8 mouse cellular contexts compared by ENCODE assay signal in the genomic region with DNA sequence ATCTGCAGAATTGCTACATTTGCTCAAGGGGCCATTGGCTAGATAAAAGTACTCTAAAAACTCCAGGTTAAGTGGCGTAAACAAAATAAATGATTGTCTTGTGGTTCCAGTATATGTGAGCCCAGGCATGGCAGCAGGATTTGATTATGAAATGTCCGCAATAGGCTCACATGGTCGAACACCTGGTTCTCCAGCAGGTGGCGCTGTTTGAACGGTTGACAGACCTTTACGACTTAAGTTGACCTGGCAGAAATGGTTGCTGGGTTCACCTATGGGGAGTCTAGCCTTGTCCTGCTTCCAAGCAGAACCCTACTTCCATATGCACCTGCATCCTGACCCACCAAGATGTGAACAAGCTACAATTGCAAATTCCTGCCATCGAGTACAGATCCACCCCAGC. TPM values are rescaled to one million over a fixed set of nuclear protein-coding genes. Genes with fewer than 3 reads are reported as not detected.
A peak's percentile ranks its signal among the peaks of the same experiment; 100 is the strongest.
DNase-seq lines count a peak whose midpoint lies in the region; ATAC-seq lines count a peak whose summit lies in the region.

No protein-coding gene starts in this region.

- no peak overlapping the region for H3K27ac ChIP-seq in kidney, embryonic 15.5 days

- no peak overlapping the region for H3K4me2 ChIP-seq in kidney, embryonic 15.5 days

- H3K36me3 ChIP-seq in kidney, embryonic 15.5 days = no peaks in the 10 kb centered on the region

- ATAC-seq in kidney, embryonic 15.5 days (replicated peaks; ENCODE audit: low FRiP score) = no peak
- peak; percentile 71; the same call in 1 of the 2 replicates for ATAC-seq in erythroblast, adult 5-6 weeks (replicated peaks; ENCODE audit: low FRiP score, poor library complexity, severe bottlenecking)
- ATAC-seq in megakaryocyte, adult 5-6 weeks (ENCODE audit: poor library complexity, severe bottlenecking) = peak; percentile 84

- DNase-seq in kidney, adult 9 months = peak; percentile 43
- DNase-seq in ES-CJ7 (ENCODE audit: low read depth, low spot score) = peak; percentile 83
- DNase-seq in adrenal gland, adult 2 months = peak; percentile 30
- no peak for DNase-seq in ovary, adult 18-20 months (ENCODE audit: low spot score)
- no peak for DNase-seq in heart, adult 9 months (ENCODE audit: low spot score in 2 of 2)

- 55% methylated on average over 7 of the region's 7 CpGs for WGBS in kidney, embryonic 15.5 days

- H3K4me3 ChIP-seq in kidney, embryonic 15.5 days (replicated peaks) = no peak overlapping the region

- 0 out of 2 replicates have a peak, but pooled peaks cover 5% of the 10 kb centered on the region for H3K4me1 ChIP-seq in kidney, embryonic 15.5 days

- H3K27me3 ChIP-seq in kidney, embryonic 15.5 days = peaks cover 36% of the 10 kb centered on the region

- no peak overlapping the region for H3K9ac ChIP-seq in kidney, embryonic 15.5 days

- H3K9me3 ChIP-seq in kidney, embryonic 15.5 days (replicated peaks) = no peaks in the 10 kb centered on the region

RNA-seq across cellular contexts. Expression of a gene that starts 21.7 kb away (rescaled TPM):
- polyA plus RNA-seq in kidney, embryonic 15.5 days (2015; fragmentation: Nextera tagmentation; extraction: Ambion mirVana) = 25.0 and 25.9 TPM in 2 replicates
- total RNA-seq in adrenal gland, adult 2 months (2021) = 10 to 100 TPM; 24.9 to 27.0 TPM
- 13.0 and 14.4 TPM in 2 replicates for polyA plus RNA-seq in adrenal gland, adult 2 months (2012; rRNA removed)
- 2.1 and 4.0 TPM in 2 replicates for total RNA-seq in erythroblast, adult 5-6 weeks (2015; ENCODE audit: low replicate concordance)
- total RNA-seq in erythroblast, adult 5-6 weeks (2017; ENCODE audit: low replicate concordance) = 3.3 and 4.6 TPM in 2 replicates
- total RNA-seq in megakaryocyte, adult 5-6 weeks (2015) = 6.5 and 7.1 TPM in 2 replicates
- 11.7 and 12.4 TPM in 2 replicates for total RNA-seq in megakaryocyte, adult 5-6 weeks (2017)

Comparison
In these comparisons a context has a peak if more than half of its experiments do, and no peak if none do; other contexts are left out.
1. DNase-seq: peak in kidney, adult 9 months (single experiment), ES-CJ7 (single experiment) and adrenal gland, adult 2 months (single experiment); none in ovary, adult 18-20 months (single experiment) and heart, adult 9 months (0 of 2).